ENCODE assay signal across 16 mouse cellular contexts in genomic region chr6:38072137-38072796, GRCm38 (mm10). TPM values are rescaled to one million over a fixed set of nuclear protein-coding genes. Genes with fewer than 3 reads are reported as not detected.
DNase-seq lines count a peak whose midpoint lies in the region; ATAC-seq and TF ChIP-seq lines count a peak whose summit lies in the region.
"Had no signal": no experiment of that assay in that cellular context is flagged by ENCODE, and none has a peak within 500 bp of the region (broad histone marks: within the 10 kb centered on the region; RNA-seq: fewer than 3 reads in every experiment).

No protein-coding gene starts in this region.

- WGBS in hindbrain, embryonic 16.5 days, result 58% methylated on average over 5 of the region's 5 CpGs
- 53% methylated on average over 5 of the region's 5 CpGs for WGBS in hindbrain, embryonic 12.5 days
- WGBS in liver, postnatal 0 days (ENCODE audit: insufficient replicate concordance), result 62% methylated on average over 5 of the region's 5 CpGs
- 57% methylated on average over 5 of the region's 5 CpGs for WGBS in hindbrain, embryonic 13.5 days

- peak; percentile 20; the same call in 1 of the 2 replicates for ATAC-seq in hindbrain, embryonic 16.5 days
- no peak for ATAC-seq in hindbrain, embryonic 12.5 days (ENCODE audit: low FRiP score)
- ATAC-seq in liver, postnatal 0 days, result peak; percentile 55; the same call in 1 of the 2 replicates
- ATAC-seq in hindbrain, embryonic 13.5 days (ENCODE audit: low FRiP score), result no peak
- ATAC-seq: forebrain, embryonic 14.5 days had no signal

- TF ChIP-seq CTCF in embryonic fibroblast, embryonic 13.5 days (IDR thresholded peaks at IDR 0.05; ENCODE audit: borderline replicate concordance, insufficient read depth, low read length), result no peak
- no peak for TF ChIP-seq CTCF in liver, postnatal 0 days (IDR thresholded peaks at IDR 0.05; ENCODE audit: low read depth)

- H3K27me3 ChIP-seq in hindbrain, embryonic 16.5 days (replicated peaks; ENCODE audit: control insufficient read depth, insufficient read depth, low read length), result no peaks in the 10 kb centered on the region
- H3K27me3 ChIP-seq in hindbrain, embryonic 12.5 days, result no peaks in the 10 kb centered on the region
- H3K27me3 ChIP-seq in liver, postnatal 0 days (ENCODE audit: insufficient read depth, low read length), result no peaks in the 10 kb centered on the region
- no peaks in the 10 kb centered on the region for H3K27me3 ChIP-seq in hindbrain, embryonic 13.5 days
- H3K27me3 ChIP-seq: heart, embryonic 15.5 days had no signal

- no peak overlapping the region for H3K27ac ChIP-seq in hindbrain, embryonic 16.5 days (ENCODE audit: low read depth, low read length)
- H3K27ac ChIP-seq in hindbrain, embryonic 12.5 days, result no peak overlapping the region
- H3K27ac ChIP-seq in embryonic fibroblast, embryonic 13.5 days (ENCODE audit: insufficient read depth, low read length), result peak overlapping the region; percentile 18; the same call in 1 of the 2 replicates
- no peak overlapping the region for H3K27ac ChIP-seq in liver, postnatal 0 days (ENCODE audit: low read depth)
- no peak overlapping the region for H3K27ac ChIP-seq in hindbrain, embryonic 13.5 days
- H3K27ac ChIP-seq: heart, embryonic 15.5 days; macrophage had no signal

- DNase-seq in kidney, postnatal 10 days, result peak; percentile 61
- no peak for DNase-seq in liver, postnatal 0 days
- no peak for DNase-seq in embryo, embryonic 10 days (ENCODE audit: low spot score)
- no peak for DNase-seq in right cerebral cortex, postnatal 10 days (ENCODE audit: low spot score in 2 of 2)
- DNase-seq: adrenal gland, adult 2 months; cerebellum, postnatal 25 days; gastrocnemius, postnatal 25 days; right cerebral cortex, postnatal 25 days; thymus, postnatal 14 days had no signal

- no peak overlapping the region for H3K4me2 ChIP-seq in hindbrain, embryonic 16.5 days (ENCODE audit: low read length)
- H3K4me2 ChIP-seq in hindbrain, embryonic 12.5 days (replicated peaks), result no peak overlapping the region
- H3K4me2 ChIP-seq in liver, postnatal 0 days (ENCODE audit: low read depth, low read length), result no peak overlapping the region
- no peak overlapping the region for H3K4me2 ChIP-seq in hindbrain, embryonic 13.5 days
- H3K4me2 ChIP-seq: heart, embryonic 15.5 days had no signal

- H3K9me3 ChIP-seq in hindbrain, embryonic 16.5 days (ENCODE audit: control insufficient read depth, low read length), result peaks cover 2% of the 10 kb centered on the region; the same call in 1 of the 2 replicates
- H3K9me3 ChIP-seq in hindbrain, embryonic 12.5 days (replicated peaks), result peaks cover 6% of the 10 kb centered on the region; the same call in 1 of the 2 replicates
- peaks cover 2% of the 10 kb centered on the region; the same call in 1 of the 2 replicates for H3K9me3 ChIP-seq in liver, postnatal 0 days (ENCODE audit: low read length)
- H3K9me3 ChIP-seq in hindbrain, embryonic 13.5 days, result no peaks in the 10 kb centered on the region
- H3K9me3 ChIP-seq: heart, embryonic 15.5 days had no signal

- no peak overlapping the region for H3K4me3 ChIP-seq in hindbrain, embryonic 16.5 days (ENCODE audit: low read length)
- H3K4me3 ChIP-seq in hindbrain, embryonic 12.5 days, result no peak overlapping the region
- H3K4me3 ChIP-seq in embryonic fibroblast, embryonic 13.5 days (ENCODE audit: insufficient read depth, low read length), result no peak overlapping the region
- H3K4me3 ChIP-seq in liver, postnatal 0 days (ENCODE audit: low read depth, low read length), result no peak overlapping the region
- no peak overlapping the region for H3K4me3 ChIP-seq in hindbrain, embryonic 13.5 days
- H3K4me3 ChIP-seq: heart, embryonic 15.5 days had no signal

- no peak for TF ChIP-seq POLR2A in embryonic fibroblast, embryonic 13.5 days (IDR thresholded peaks at IDR 0.05; ENCODE audit: low read depth, low read length)

- no peaks in the 10 kb centered on the region for H3K36me3 ChIP-seq in hindbrain, embryonic 16.5 days (ENCODE audit: control insufficient read depth, insufficient read depth, low read length)
- no peaks in the 10 kb centered on the region for H3K36me3 ChIP-seq in hindbrain, embryonic 12.5 days
- H3K36me3 ChIP-seq in liver, postnatal 0 days (replicated peaks; ENCODE audit: insufficient read depth, low read length), result no peaks in the 10 kb centered on the region
- no peaks in the 10 kb centered on the region for H3K36me3 ChIP-seq in hindbrain, embryonic 13.5 days
- H3K36me3 ChIP-seq: heart, embryonic 15.5 days had no signal

- H3K9ac ChIP-seq in hindbrain, embryonic 16.5 days (ENCODE audit: low read depth, low read length), result no peak overlapping the region
- H3K9ac ChIP-seq in hindbrain, embryonic 12.5 days, result no peak overlapping the region
- H3K9ac ChIP-seq in liver, postnatal 0 days (replicated peaks), result no peak overlapping the region
- H3K9ac ChIP-seq in hindbrain, embryonic 13.5 days, result no peak overlapping the region
- H3K9ac ChIP-seq: heart, embryonic 15.5 days had no signal

- no peaks in the 10 kb centered on the region for H3K4me1 ChIP-seq in hindbrain, embryonic 16.5 days (ENCODE audit: control insufficient read depth, insufficient read depth, low read depth, low read length)
- H3K4me1 ChIP-seq in hindbrain, embryonic 12.5 days, result no peaks in the 10 kb centered on the region
- no peaks in the 10 kb centered on the region for H3K4me1 ChIP-seq in embryonic fibroblast, embryonic 13.5 days (ENCODE audit: control insufficient read depth, insufficient read depth, low read length)
- peaks cover 3% of the 10 kb centered on the region; the same call in 1 of the 2 replicates for H3K4me1 ChIP-seq in liver, postnatal 0 days (ENCODE audit: insufficient read depth)
- H3K4me1 ChIP-seq in hindbrain, embryonic 13.5 days (replicated peaks), result no peaks in the 10 kb centered on the region

- no peak for TF ChIP-seq EP300 in liver, postnatal 0 days (IDR thresholded peaks at IDR 0.05; ENCODE audit: low read depth)

RNA-seq across cellular contexts. Expression of gene Svopl, which starts 25.5 kb away (rescaled TPM):
- polyA plus RNA-seq in hindbrain, embryonic 16.5 days (2015; fragmentation: Nextera tagmentation; extraction: Ambion mirVana), result 1.4 and 1.5 TPM in 2 replicates
- 3.9 and 4.2 TPM in 2 replicates for polyA plus RNA-seq in hindbrain, embryonic 12.5 days (2016; fragmentation: Nextera tagmentation; extraction: Ambion mirVana)
- not detected in 2 replicates for polyA plus RNA-seq in embryonic fibroblast, embryonic 13.5 days (2011; ENCODE audit: insufficient read length, low read depth, missing spikeins)
- polyA plus RNA-seq in liver, postnatal 0 days (2015; fragmentation: Nextera tagmentation; extraction: Ambion mirVana), result 0.08 and 0.15 TPM in 2 replicates
- 1.5 and 3.1 TPM in 2 replicates for polyA plus RNA-seq in hindbrain, embryonic 13.5 days (2015; fragmentation: Nextera tagmentation; extraction: Ambion mirVana)
- polyA plus RNA-seq: macrophage had no signal

RNA-seq across cellular contexts. Expression of gene Tmem213, which starts 36.8 kb away (rescaled TPM):
- not detected in 2 replicates for polyA plus RNA-seq in hindbrain, embryonic 16.5 days (2015; fragmentation: Nextera tagmentation; extraction: Ambion mirVana)
- polyA plus RNA-seq in hindbrain, embryonic 12.5 days (2016; fragmentation: Nextera tagmentation; extraction: Ambion mirVana), result not detected in 2 replicates
- not detected in 2 replicates for polyA plus RNA-seq in embryonic fibroblast, embryonic 13.5 days (2011; ENCODE audit: insufficient read length, low read depth, missing spikeins)
- polyA plus RNA-seq in liver, postnatal 0 days (2015; fragmentation: Nextera tagmentation; extraction: Ambion mirVana), result not detected in 2 replicates
- not detected in 2 replicates for polyA plus RNA-seq in hindbrain, embryonic 13.5 days (2015; fragmentation: Nextera tagmentation; extraction: Ambion mirVana)
- polyA plus RNA-seq: adrenal gland, adult 2 months; forebrain, embryonic 14.5 days; macrophage had no signal

RNA-seq across cellular contexts. Expression of gene Atp6v0a4, which starts 52.1 kb away (rescaled TPM):
- polyA plus RNA-seq in hindbrain, embryonic 16.5 days (2015; fragmentation: Nextera tagmentation; extraction: Ambion mirVana), result 0.35 and 0.38 TPM in 2 replicates
- 0.10 TPM in 1 of 2 replicates, not detected in the other for polyA plus RNA-seq in hindbrain, embryonic 12.5 days (2016; fragmentation: Nextera tagmentation; extraction: Ambion mirVana)
- 0.44 TPM in 1 of 2 replicates, not detected in the other for polyA plus RNA-seq in embryonic fibroblast, embryonic 13.5 days (2011; ENCODE audit: insufficient read length, low read depth, missing spikeins)
- 0.05 TPM in 2 replicates for polyA plus RNA-seq in liver, postnatal 0 days (2015; fragmentation: Nextera tagmentation; extraction: Ambion mirVana)
- polyA plus RNA-seq in hindbrain, embryonic 13.5 days (2015; fragmentation: Nextera tagmentation; extraction: Ambion mirVana), result 0.18 and 0.34 TPM in 2 replicates
- polyA plus RNA-seq: forebrain, embryonic 14.5 days; macrophage had no signal

Comparison
In these comparisons a context has a peak if more than half of its experiments do, and no peak if none do; other contexts are left out.
1. ATAC-seq: peak in hindbrain, embryonic 16.5 days (single experiment) and liver, postnatal 0 days (single experiment); none in hindbrain, embryonic 12.5 days (single experiment) and hindbrain, embryonic 13.5 days (single experiment).